Mouse (Mus musculus): ENCODE measurements at regions not wholly inside any gene's neighbourhood (a gene's known extent, or its start where the extent isn't known, plus 50 kb on each side); places are given as distances from the start of the nearest gene placed in this dataset.

DNA sequence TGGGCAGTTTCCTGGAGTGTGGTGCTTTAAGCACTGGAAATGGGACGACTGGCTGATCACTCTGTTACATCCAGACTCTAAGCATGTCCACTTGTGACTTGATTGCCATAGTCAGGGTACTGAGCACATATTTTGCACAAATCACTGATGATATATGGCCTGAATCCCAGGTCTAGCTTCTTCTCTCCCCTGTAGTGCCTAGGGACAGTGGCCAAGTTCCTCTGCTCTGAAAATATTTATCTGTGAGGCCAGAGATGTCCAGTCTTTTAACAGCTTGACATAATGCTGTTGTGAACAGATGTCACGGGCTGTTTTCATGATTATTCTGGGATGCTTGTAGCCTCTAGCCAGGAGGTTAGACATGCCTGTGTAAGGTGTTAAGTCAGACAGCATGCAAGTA is 115.5 kb downstream of the Nucb2 start:
- TF ChIP-seq CTCF (IDR thresholded peaks at IDR 0.05; ENCODE audit: low read depth, low read length) (no peak), POLR2AphosphoS5 (IDR thresholded peaks at IDR 0.05; ENCODE audit: insufficient replicate concordance, low read depth, low read length) (no peak), TAL1 (conservative IDR thresholded peaks at IDR 0.05; ENCODE audit: low read depth, low read length) (no peak), GATA1 (IDR thresholded peaks at IDR 0.05; ENCODE audit: borderline replicate concordance, low read length) (no peak), GATA2 (IDR thresholded peaks at IDR 0.05; ENCODE audit: borderline replicate concordance, low read depth, low read length) (no peak)
